Mouse (Mus musculus): ENCODE measurements around the gene 4930523C07Rik.

4930523C07Rik gene

DNA sequence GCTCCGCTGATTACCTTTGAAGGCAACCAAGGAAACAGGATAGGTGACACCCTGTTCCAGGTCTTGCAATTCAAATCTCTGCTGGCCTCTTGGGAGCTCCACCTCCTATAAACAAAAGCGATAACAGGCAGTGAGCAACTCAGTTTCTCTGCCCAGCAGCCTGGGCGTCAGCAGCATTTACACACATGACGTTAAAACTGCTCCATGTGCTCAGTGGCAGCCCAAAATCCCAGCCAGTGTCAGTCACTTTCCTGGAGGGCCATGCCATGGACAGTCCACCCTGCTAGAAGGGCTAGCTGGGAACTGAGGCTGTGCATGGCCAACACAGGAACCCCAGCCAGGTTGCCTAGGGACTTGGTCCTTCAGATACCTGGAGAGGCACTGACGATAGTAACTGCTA is 61.2 kb downstream of the 4930523C07Rik start:
- DNase-seq: no peak

- no peak for DNase-seq
Measured at GRCm38 (mm10) chr1:160108604-160109003, 64.4 kb downstream of the 4930523C07Rik start.

DNA sequence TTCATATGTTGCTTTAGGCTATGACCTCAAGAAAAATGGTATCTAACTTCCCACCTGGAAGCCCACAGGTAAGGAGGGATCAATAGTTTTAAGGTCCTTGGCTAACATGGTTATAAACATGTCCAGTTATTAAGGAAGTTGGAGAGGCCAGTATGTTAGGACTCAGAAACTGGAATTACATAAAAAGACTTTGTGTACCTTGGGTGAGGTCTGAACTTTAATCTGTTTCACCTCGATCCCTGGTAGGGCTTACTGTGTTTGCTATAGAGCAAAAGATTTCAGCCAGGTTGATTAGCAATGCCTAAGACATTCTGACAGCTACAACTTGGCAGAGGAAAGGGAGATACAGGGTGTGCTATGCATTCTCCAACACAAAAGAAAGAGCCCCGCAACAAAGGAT is 79.8 kb downstream of the 4930523C07Rik start:
- no peak for DNase-seq

Data from lung, postnatal 10 days (tissue).